Mouse (Mus musculus) neural tube, embryonic 11.5 days (tissue): ENCODE results near the gene Rasa2. TPM values are rescaled to one million over a fixed set of nuclear protein-coding genes. Genes with fewer than 3 reads are reported as not detected.

Experiments
- ATAC-seq: fragments of 200-750 bp; cut with Nextera tagmentation; 2 replicates; pipeline ENCODE4 v1.8.0; 2017; ENCODE audit warnings: moderate number of reproducible peaks, mild to moderate bottlenecking, moderate TSS enrichment, moderate library complexity; ENCODE audit not compliant: insufficient read depth, low FRiP score, low TSS enrichment
- DNase-seq: peaks from one replicate; pipeline ENCODE4 v3.0.0-alpha.2; 2015; ENCODE audit warnings: low spot score
- H3K27ac ChIP-seq: fragments of 300-500 bp; sonication (generic); 2 replicates; pipeline ENCODE4 v1.5.1; 2014; ENCODE audit warnings: low read depth, mild to moderate bottlenecking, low read length
- H3K27me3 ChIP-seq: fragments of 300-500 bp; sonication (generic); 2 replicates; pipeline ENCODE4 v1.6.1; 2014; ENCODE audit warnings: mild to moderate bottlenecking, low read length, mixed read lengths; ENCODE audit not compliant: control insufficient read depth, insufficient read depth
- H3K36me3 ChIP-seq: fragments of 300-500 bp; sonication (generic); 2 replicates; pipeline ENCODE4 v1.6.1; 2014; ENCODE audit warnings: mild to moderate bottlenecking, low read length, moderate library complexity, mixed read lengths; ENCODE audit not compliant: control insufficient read depth, insufficient read depth
- H3K4me1 ChIP-seq: fragments of 300-500 bp; sonication (generic); 2 replicates; pipeline ENCODE4 v1.6.1; 2014; ENCODE audit warnings: low read length, mixed read lengths; ENCODE audit not compliant: control insufficient read depth, insufficient read depth
- H3K4me2 ChIP-seq: fragments of 300-500 bp; sonication (generic); 2 replicates; pipeline ENCODE4 v1.6.1; 2014; ENCODE audit warnings: low read depth, mild to moderate bottlenecking, moderate library complexity
- H3K4me3 ChIP-seq: fragments of 300-500 bp; sonication (generic); 2 replicates; pipeline ENCODE4 v1.5.1; 2014; ENCODE audit warnings: low read depth, low read length
- H3K9ac ChIP-seq: fragments of 300-500 bp; sonication (generic); 2 replicates; pipeline ENCODE4 v1.6.1; 2014; ENCODE audit warnings: mild to moderate bottlenecking, low read length
- H3K9me3 ChIP-seq: fragments of 300-500 bp; sonication (generic); 2 replicates; pipeline ENCODE4 v1.6.1; 2016; ENCODE audit warnings: low read length; ENCODE audit not compliant: control insufficient read depth
- WGBS: fragments of 180-500 bp; shearing (Covaris S2); extraction: QIAGEN DNeasy Blood & Tissue Kit; methylation state at CpG from one replicate; pipeline ENCODE4 v1.1.7; 2014; 5-methylcytosine and 5-hydroxymethylcytosine counted together
- polyA plus RNA-seq: library from polyadenylated mRNA; unstranded; fragments of >200 nt; fragmentation: Nextera tagmentation; extraction: Ambion mirVana; gene quantifications from 2 replicates; pipeline ENCODE4 v1.2.1, GENCODE M21; 2014

Rasa2 gene
- polyA plus RNA-seq, 1 experiment from 2014 or later = 15.7 TPM

GRCm38 (mm10) chr9:96583496-96583895, 47.9 kb downstream of the Rasa2 start:
- no peak overlapping the region for H3K9ac ChIP-seq
- H3K27ac ChIP-seq = no peak overlapping the region
- DNase-seq (no peak), ATAC-seq (no peak)
- no peaks in the 10 kb centered on the region for H3K9me3 ChIP-seq
- no peaks in the 10 kb centered on the region for H3K4me1 ChIP-seq
- H3K27me3 ChIP-seq = no peaks in the 10 kb centered on the region
- no peaks in the 10 kb centered on the region for H3K36me3 ChIP-seq
- H3K4me3 ChIP-seq = no peak overlapping the region
- no peak overlapping the region for H3K4me2 ChIP-seq
- WGBS = 87% methylated on average over 2 of the region's 2 CpGs

GRCm38 (mm10) chr9:96583076-96583475, 48.3 kb downstream of the Rasa2 start:
- 78% methylated on average over 2 of the region's 2 CpGs for WGBS
- ATAC-seq = no peak
- H3K4me3 ChIP-seq = no peak overlapping the region

GRCm38 (mm10) chr9:96578190-96578589, 53.2 kb downstream of the Rasa2 start:
- Histone ChIP-seq H3K36me3 (no peaks in the 10 kb centered on the region), H3K4me1 (no peaks in the 10 kb centered on the region), H3K27ac (no peak overlapping the region), H3K27me3 (no peaks in the 10 kb centered on the region), H3K4me3 (no peak overlapping the region), H3K9me3 (no peaks in the 10 kb centered on the region), H3K4me2 (no peak overlapping the region), H3K9ac (no peak overlapping the region)
- ATAC-seq (no peak), DNase-seq (no peak)
- WGBS = 84% methylated on average over 4 of the region's 4 CpGs

More at GRCm38 (mm10) chr9:96583076-96583475, 48.3 kb downstream of the Rasa2 start:
- Histone ChIP-seq H3K4me1 (no peaks in the 10 kb centered on the region), H3K27ac (no peak overlapping the region), H3K36me3 (no peaks in the 10 kb centered on the region), H3K9me3 (no peaks in the 10 kb centered on the region), H3K9ac (no peak overlapping the region), H3K27me3 (no peaks in the 10 kb centered on the region), H3K4me2 (no peak overlapping the region)
- no peak for DNase-seq

- H3K4me1 ChIP-seq = no peaks in the 10 kb centered on the region
- H3K4me3 ChIP-seq = no peak overlapping the region
- no peak overlapping the region for H3K4me2 ChIP-seq
- 68% methylated on average over 6 of the region's 6 CpGs for WGBS
- no peaks in the 10 kb centered on the region for H3K27me3 ChIP-seq
- DNase-seq (no peak), ATAC-seq (no peak)
- no peaks in the 10 kb centered on the region for H3K9me3 ChIP-seq
- H3K36me3 ChIP-seq = no peaks in the 10 kb centered on the region
- H3K9ac ChIP-seq = no peak overlapping the region
- no peak overlapping the region for H3K27ac ChIP-seq
Measured at GRCm38 (mm10) chr9:96577674-96578073, 53.7 kb downstream of the Rasa2 start.

- DNase-seq (no peak), ATAC-seq (no peak)
- WGBS = 31% methylated on average over 1 of the region's 1 CpGs
- Histone ChIP-seq H3K36me3 (no peaks in the 10 kb centered on the region), H3K4me2 (no peak overlapping the region), H3K27ac (no peak overlapping the region), H3K27me3 (no peaks in the 10 kb centered on the region), H3K4me3 (no peak overlapping the region), H3K4me1 (no peaks in the 10 kb centered on the region), H3K9ac (no peak overlapping the region), H3K9me3 (no peaks in the 10 kb centered on the region)
Measured at GRCm38 (mm10) chr9:96573252-96573651, 58.2 kb downstream of the Rasa2 start.

GRCm38 (mm10) chr9:96572754-96573153, 58.7 kb downstream of the Rasa2 start:
- WGBS = 89% methylated on average over 9 of the region's 9 CpGs
- DNase-seq = no peak

GRCm38 (mm10) chr9:96566470-96566996, 64.9 kb downstream of the Rasa2 start:
- no peaks in the 10 kb centered on the region for H3K4me1 ChIP-seq
- H3K27me3 ChIP-seq = no peaks in the 10 kb centered on the region
- no peak overlapping the region for H3K4me2 ChIP-seq
- no peak for ATAC-seq
- no peaks in the 10 kb centered on the region for H3K36me3 ChIP-seq
- WGBS = 93% methylated on average over 8 of the region's 8 CpGs
- H3K27ac ChIP-seq = no peak overlapping the region
- no peaks in the 10 kb centered on the region for H3K9me3 ChIP-seq
- H3K4me3 ChIP-seq = no peak overlapping the region
- H3K9ac ChIP-seq = no peak overlapping the region
- no peak for DNase-seq

More at GRCm38 (mm10) chr9:96572754-96573153, 58.7 kb downstream of the Rasa2 start:
- no peak for ATAC-seq
- H3K4me2 ChIP-seq = no peak overlapping the region
- no peak overlapping the region for H3K4me3 ChIP-seq
- no peak overlapping the region for H3K27ac ChIP-seq
- H3K9ac ChIP-seq = no peak overlapping the region
- H3K27me3 ChIP-seq = no peaks in the 10 kb centered on the region
- no peaks in the 10 kb centered on the region for H3K36me3 ChIP-seq
- no peaks in the 10 kb centered on the region for H3K9me3 ChIP-seq
- no peaks in the 10 kb centered on the region for H3K4me1 ChIP-seq

GRCm38 (mm10) chr9:96563501-96563900, 67.9 kb downstream of the Rasa2 start:
- Histone ChIP-seq H3K27ac (no peak overlapping the region), H3K27me3 (no peaks in the 10 kb centered on the region), H3K9me3 (no peaks in the 10 kb centered on the region), H3K4me2 (no peak overlapping the region), H3K36me3 (peaks cover 2% of the 10 kb centered on the region), H3K4me3 (no peak overlapping the region), H3K9ac (no peak overlapping the region), H3K4me1 (no peaks in the 10 kb centered on the region)
- no peak for DNase-seq
- ATAC-seq = no peak
- 96% methylated on average over 4 of the region's 4 CpGs for WGBS

- ATAC-seq = no peak
- WGBS = 96% methylated on average over 6 of the region's 6 CpGs
Measured at GRCm38 (mm10) chr9:96559148-96559547, 72.3 kb downstream of the Rasa2 start.

More at GRCm38 (mm10) chr9:96559148-96559547, 72.3 kb downstream of the Rasa2 start:
- Histone ChIP-seq H3K4me2 (no peak overlapping the region), H3K9ac (no peak overlapping the region), H3K9me3 (no peaks in the 10 kb centered on the region), H3K27me3 (no peaks in the 10 kb centered on the region), H3K36me3 (peaks cover 2% of the 10 kb centered on the region), H3K4me1 (no peaks in the 10 kb centered on the region), H3K27ac (no peak overlapping the region), H3K4me3 (no peak overlapping the region)
- no peak for DNase-seq
